Mouse (Mus musculus) A20 (cell line): Measurements from ENCODE around the gene Gm20388.

Experiments used
- DNase-seq: peaks from one replicate; pipeline ENCODE4 v3.0.0-alpha.2; 2011; ENCODE audit warnings: low read depth, low spot score

The Gm20388 gene

DNA sequence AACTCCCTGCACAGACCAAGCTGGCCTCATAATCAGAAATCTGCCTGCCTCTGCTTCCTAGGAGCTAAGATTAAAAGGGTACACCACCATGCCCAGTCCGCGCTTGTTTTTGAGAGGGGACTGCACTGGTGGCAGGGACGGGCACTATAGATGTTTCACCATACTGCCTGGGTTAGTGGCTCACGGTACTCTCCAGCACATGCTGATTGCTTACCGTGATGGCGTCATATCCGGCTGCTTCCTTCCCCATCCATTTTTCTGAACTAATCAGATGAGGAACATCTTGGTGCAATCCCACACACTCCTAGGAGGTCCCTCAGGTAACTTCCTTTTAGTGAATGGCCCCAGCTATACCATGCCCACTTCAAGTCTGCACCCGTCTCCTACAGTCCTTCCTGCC is 134.3 kb downstream of the Gm20388 start:
- DNase-seq, result no peak

DNA sequence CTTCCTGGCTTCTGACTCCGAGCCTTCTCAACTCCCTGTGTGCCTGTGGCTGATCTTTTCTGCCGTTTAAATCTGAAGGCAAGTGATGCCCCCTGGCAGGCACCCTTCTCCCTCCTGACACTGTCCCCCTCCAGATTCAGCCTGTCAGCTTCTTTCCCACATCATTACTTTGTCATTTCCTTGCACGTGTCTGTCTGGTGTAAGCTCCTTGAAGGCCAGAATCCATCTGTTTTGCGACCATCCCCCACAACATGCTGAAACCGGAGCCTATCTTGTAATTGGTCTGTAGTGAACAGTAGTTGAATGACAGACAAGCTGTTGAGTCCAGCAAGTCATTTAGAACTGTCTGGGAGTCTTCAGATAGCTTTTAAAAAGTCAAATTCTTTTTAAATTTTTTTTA is 134.8 kb downstream of the Gm20388 start:
- no peak for DNase-seq

GRCm38 (mm10) chr8:120046258-120047020 is 135.8 kb downstream of the Gm20388 start:
- DNase-seq, result no peak

DNA sequence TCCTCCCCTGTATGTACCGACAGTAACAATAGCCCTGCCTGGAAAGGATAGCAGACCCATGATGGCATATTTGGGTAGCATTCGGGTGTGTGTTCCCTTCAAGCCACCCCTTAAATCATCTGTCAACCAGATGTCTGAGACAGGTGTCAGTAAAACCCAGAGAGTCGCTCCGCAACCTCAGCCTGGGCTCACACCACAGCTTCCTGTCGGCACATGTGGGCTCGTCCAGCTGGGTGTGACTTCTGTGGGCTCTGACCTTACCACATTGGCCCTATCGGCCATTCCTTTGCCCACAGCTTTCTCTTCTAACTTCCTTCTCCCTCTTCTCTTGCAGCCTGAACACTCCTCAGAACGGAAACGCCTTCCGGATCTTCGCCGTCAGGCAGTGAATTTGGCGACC is 139.3 kb downstream of the Gm20388 start:
- no peak for DNase-seq

GRCm38 (mm10) chr8:120050376-120050775 is 139.7 kb downstream of the Gm20388 start:
- no peak for DNase-seq

DNA sequence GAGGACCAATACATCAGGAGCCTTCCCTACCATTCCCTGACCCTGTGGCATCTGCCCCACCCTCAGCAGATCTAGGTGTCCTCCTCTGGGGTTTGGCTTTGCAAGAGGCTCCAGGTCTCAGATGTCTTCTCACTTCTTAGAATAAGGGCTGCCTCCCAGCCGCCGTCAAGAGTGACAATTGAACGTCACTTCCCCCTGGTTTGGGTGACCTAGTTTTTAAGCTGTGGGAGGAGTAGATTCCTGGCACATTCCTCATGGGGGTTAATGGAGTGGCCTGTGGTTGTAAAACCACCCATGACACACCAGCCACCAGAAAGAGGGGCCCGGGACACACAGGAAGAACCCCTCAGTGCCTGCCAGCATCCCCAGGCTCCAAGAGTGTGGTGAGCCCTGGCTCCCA is 140.4 kb downstream of the Gm20388 start:
- DNase-seq, result no peak

GRCm38 (mm10) chr8:120051908-120052307 is 141.3 kb downstream of the Gm20388 start:
- DNase-seq, result no peak

DNA sequence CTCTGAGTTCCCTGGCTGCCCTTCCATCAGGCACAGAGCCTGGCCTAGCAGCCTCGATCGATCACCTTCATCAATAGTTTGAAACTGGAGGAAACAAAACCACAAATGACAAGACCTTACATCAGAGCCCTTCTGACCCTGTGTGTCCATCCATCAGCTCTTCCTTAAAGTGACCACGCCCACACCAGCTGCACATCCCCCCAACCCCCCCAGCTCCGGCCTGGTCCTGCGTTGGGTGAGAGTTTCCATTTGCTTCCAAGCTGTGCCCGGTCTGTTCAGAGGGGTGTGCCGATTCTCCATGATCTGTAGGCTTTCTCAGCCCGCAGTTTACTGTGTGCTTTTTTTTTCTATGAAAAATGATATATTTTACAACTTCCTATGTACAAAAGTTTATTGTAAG is 141.7 kb downstream of the Gm20388 start:
- no peak for DNase-seq

DNA sequence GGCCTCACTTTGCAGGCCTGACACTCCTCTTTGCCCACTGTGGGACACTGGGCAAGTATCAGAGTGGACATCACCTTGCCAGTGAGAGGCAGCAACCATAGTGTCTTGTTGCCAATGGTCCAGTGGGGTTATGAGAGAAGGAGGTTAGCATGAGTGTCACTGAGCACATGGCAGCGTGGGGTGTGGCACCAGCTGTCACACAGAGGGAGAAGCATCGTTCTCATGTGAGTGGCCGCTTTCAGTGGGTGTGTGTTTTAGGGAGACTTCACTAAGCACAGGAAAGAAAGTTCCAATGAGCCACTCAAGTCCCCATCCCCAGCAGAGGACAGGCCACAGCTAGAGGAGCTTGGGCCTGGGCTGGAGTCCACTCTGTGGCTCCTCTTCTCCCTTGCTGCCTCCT is 144.2 kb downstream of the Gm20388 start:
- no peak for DNase-seq

DNA sequence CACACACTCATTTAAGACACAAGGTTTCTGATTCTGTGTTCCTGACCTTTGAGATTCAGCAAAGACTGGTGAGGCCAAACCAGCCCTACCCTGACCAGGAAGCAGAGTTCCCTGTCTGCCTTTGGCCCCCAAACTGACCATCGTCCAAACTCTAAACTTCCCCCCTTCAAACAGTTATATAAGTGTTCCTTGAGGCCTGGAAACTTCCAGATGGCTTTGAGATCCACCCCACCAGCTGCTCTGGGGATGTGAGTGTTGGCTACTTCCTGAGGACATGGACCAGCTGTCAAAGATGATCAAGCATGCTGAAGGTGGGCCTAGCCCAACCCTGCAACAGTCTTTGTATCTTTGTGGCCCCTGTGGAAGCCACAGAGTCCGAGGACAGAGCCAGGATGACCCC is 146.4 kb downstream of the Gm20388 start:
- DNase-seq, result no peak

DNA sequence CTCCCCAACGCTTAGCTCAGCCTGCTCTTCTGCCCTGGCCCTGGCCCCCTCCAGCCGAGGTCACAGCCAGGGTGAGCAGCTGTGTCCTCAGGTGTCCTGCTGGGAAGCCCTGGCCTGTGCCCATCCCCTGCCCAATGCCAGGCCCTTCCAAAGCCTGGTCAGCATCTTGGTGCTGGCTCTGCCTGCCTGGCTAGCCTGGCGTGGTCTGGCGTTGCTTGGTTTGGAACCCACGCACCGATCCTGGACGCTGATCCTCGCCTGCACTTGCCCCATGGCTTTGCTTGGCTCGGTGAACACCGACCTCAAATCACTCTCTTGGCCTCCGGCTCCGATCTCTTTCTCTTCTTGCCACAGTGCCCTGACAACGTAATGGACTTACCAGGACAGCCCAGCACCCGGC is 152.1 kb downstream of the Gm20388 start:
- no peak for DNase-seq

GRCm38 (mm10) chr8:120063326-120063725 is 152.7 kb downstream of the Gm20388 start:
- no peak for DNase-seq

DNA sequence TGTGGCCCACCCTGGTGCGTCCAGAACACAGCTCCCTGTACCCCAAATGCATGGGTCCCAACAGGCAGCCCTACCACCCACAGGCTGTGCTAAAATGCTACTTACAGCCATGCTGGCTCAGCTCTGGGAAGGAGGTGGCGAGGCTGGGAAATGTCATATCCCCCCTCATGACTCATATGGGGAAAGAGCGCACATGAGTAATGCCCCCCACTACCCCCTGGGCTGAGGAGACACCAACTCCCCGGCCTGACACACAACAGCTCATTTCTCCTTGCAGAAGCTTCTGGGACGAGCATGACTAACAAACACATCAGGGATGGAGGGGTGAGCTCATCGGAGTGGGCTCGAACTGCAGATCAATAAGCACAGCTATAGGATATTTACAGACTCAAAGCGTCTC is 155.0 kb downstream of the Gm20388 start:
- no peak for DNase-seq

GRCm38 (mm10) chr8:120066226-120066625 is 155.6 kb downstream of the Gm20388 start:
- no peak for DNase-seq

DNA sequence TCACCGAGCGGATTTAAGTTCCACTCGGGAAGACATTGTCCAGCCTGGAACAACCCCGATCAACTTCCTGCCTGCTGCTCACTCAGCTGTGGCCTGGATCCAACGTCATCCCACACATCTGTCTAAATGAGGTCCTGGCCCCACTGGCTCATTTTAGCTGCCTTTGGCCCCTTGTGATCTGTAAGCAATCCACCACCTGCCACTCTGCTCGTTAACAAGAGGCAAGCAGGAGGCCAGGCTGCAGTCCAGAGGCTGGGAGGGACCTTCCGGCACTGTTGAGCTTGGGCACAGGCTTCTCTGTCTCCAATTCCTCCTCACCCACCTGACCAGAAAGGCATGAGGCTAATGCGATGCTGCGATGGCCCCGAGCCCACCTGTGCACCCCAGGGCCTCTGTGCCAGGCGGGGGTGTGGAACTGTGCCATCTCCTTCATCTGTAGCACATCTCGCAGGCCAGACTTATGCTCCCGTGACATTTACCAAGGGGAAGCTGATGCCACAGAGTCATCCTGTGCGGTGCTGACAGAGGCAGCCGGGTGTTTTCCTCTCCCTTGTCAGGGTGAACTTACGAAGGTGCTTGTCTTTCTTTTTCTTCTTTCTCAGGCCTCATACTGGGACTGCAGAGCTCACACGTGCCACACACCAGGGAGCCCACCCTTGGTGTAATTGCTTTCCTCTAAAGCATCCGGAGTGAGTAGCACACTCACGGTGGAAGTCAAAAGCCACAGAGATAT is 157.5 kb downstream of the Gm20388 start:
- DNase-seq, result no peak

GRCm38 (mm10) chr8:120071684-120072083 is 161.0 kb downstream of the Gm20388 start:
- DNase-seq, result peak; percentile 65

GRCm38 (mm10) chr8:120072259-120072658 is 161.6 kb downstream of the Gm20388 start:
- DNase-seq, result no peak

GRCm38 (mm10) chr8:120072827-120073226 is 162.2 kb downstream of the Gm20388 start:
- no peak for DNase-seq

DNA sequence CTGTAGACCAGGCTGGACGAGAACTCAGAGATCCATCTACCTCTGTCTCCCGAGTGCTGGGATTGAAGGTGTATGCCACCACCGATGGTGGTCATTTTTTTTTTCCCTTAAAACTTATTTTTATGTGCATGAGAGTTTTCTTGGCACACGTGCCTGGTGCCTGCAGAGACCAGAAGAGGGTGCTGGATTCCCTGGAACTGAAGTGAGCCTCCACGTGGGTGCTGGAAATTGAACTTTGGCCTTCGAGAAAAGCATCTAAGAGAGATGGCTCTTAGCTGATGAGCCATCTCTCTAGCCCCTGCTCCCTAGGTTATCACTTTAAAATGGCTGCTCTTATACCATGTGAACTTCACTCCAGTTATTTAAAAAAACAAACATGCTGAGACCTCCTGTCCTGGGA is 163.9 kb downstream of the Gm20388 start:
- no peak for DNase-seq

DNA sequence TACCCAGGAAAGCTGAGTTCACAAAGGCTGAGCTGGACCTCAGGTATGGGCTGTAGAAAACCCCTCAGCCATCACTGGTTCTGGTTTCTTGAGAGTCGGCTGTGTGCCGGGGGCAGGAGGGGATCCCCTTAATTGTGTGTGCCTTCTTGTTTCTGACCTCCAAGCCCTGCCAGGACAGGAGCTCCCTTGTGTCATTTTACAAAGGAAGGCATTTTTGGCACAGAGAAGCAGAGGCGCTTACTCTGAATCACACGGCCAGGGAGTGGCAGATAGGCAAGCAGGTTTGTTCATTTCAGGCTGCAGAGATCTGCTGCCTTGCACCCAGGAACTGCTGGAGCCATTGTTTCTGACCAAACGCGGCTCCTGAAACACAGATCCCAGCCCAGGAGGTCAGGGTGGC is 164.7 kb downstream of the Gm20388 start:
- DNase-seq, result no peak

DNA sequence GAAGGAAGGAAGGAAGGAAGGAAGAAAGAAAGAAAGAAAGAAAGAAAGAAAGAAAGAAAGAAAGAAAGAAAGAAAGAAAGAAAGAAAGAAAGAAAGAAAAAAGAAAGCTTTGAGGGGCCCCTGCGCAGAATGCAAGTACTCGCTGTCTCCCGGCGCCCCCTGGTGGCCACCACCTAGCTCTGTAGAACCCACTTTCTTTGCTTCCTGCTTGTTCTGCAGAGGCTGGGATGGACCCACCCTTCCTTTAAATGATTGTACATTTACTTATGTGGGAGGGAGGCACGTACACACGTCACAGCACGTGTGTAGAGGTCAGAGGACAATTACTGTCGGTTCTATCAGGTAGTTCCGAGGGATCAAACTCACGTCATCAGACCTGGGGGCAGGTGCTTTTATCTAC is 167.4 kb downstream of the Gm20388 start:
- peak; percentile 70 for DNase-seq

GRCm38 (mm10) chr8:120079361-120079760 is 168.7 kb downstream of the Gm20388 start:
- no peak for DNase-seq

DNA sequence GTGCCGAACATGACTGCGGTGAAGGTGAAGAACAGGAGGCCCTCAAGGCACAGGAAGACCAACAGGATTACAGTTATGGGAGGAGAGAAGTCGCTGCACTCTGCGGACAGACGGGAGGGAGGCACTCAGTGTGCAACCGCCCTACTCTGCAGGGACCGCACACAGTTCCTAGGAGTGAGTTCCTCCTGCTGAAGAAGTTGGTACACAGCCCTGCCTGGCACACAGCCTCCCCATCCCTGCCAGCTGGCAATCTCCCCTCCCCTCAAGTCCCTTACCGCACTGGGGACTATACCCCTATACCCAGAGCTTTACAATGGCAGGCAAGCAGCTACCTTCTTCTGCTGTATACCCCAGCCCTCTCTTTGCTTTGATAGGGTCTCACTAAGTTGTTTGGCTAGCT is 172.6 kb downstream of the Gm20388 start:
- no peak for DNase-seq
